Mouse (Mus musculus): Measurements from ENCODE around the gene Pus7. TPM values are rescaled to one million over a fixed set of nuclear protein-coding genes. Genes with fewer than 3 reads are reported as not detected.

The Pus7 gene
- total RNA-seq (2021): 10 to 100 TPM; 15.7 to 19.4 TPM
- long read RNA-seq, experiment 1, transcript Pus7-201 (16 exons, 3,407 nt): major isoform, 32 of 37 reads
- long read RNA-seq, experiment 1, partial matches to known transcripts: 2 of 37 reads
- long read RNA-seq, experiment 1, other reads (novel, unspliced or antisense): 3 of 37 reads
- long read RNA-seq, experiment 2, transcript Pus7-201 (16 exons, 3,407 nt): major isoform, 34 of 41 reads
- long read RNA-seq, experiment 2, partial matches to known transcripts: 2 of 41 reads
- long read RNA-seq, experiment 2, other reads (novel, unspliced or antisense): 5 of 41 reads

DNA sequence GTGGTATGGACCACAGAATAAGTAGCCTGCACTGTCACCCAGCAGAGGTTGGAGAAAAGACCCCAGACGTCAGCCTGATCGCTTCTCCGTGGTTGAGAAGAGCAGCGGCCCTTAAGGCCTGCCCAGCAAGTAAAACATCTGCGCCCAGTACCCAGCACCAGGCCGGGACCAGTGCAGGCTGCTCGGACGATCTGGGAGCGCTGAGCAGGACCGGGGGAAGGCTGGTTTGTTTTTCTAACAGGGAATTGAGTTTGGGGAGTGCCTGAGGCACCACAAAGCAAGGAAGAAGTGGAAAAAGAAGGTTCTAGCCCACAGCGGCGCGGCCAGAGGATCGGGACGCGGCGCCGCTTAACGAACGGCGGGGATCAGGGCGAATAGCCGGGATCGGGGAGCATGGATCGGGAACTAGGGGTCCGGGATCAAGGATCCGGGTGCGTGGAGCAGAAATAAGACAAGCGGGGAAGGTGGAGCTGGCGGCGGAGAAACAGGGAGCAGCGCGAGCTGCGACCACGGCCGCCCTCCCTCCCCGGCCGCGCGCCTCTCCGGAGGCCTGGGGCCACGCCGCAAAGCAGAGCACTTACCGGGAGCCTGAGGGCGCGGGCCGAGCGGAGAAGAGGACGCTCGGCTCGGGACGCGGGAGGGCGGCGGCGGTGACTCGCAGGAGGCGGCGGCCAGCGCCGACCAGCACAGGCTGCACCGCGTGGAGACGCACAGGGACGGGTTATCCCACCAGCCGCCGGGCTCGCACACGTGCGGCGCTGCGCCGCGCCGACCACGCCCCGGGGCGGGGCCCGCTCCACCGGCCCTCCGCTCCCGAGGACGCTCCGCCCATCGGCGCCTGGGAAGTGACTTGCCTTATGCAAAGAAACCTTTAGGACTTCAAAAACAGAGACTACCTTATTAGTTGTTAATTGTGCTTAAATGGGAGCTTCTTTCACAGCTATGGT lies at the start of gene Pus7:
Pus7 (minus strand) TSS at position 781 of the 947 bp plus-strand sequence.
- DNase-seq (ENCODE audit: low spot score in 2 of 2): peak; percentile 75 to 86

DNA sequence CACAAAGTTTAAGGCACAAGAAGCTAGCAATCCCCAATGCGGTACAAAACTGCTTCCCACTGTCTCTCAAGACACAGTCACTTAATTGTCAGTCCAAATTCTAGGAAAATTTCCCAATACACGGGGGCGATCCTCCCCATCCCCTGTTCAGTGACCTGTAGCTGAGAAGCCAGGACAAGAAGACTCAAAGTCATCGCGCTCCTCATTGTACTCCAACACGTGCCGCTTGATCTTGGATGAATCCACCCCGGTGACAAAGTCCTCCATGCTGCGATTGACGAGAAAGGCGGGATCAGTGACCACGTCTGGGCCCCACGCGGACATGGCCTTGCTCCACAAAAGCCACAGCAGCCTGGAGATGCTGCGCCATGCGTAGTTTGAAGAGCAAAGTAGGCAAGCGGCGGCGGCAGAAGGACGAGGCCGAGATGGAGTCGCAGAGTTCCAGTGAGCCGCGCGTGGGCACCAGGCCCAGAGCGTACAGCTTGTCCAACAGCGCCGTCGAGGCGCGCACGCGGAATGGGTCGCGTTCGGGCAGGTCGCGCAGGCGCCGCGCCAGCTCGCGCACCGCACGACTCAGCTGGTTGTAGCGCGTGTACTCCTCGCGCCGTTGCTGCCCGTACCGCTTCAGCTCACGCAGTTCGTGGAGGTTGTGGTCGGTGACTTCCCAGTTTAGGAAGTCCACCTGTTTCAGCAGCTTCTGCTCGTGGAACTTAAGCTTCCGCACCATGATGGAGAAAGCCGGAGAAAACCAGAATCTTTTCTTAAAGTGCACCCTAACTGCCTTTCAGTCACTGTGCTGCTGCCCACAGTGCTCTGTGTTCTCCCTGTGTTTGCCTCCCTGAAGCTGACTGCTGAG lies 47.6 kb upstream of the Pus7 start:
- DNase-seq (ENCODE audit: low spot score in 2 of 2): peak in 1 of 2 experiments; percentile 25

DNA sequence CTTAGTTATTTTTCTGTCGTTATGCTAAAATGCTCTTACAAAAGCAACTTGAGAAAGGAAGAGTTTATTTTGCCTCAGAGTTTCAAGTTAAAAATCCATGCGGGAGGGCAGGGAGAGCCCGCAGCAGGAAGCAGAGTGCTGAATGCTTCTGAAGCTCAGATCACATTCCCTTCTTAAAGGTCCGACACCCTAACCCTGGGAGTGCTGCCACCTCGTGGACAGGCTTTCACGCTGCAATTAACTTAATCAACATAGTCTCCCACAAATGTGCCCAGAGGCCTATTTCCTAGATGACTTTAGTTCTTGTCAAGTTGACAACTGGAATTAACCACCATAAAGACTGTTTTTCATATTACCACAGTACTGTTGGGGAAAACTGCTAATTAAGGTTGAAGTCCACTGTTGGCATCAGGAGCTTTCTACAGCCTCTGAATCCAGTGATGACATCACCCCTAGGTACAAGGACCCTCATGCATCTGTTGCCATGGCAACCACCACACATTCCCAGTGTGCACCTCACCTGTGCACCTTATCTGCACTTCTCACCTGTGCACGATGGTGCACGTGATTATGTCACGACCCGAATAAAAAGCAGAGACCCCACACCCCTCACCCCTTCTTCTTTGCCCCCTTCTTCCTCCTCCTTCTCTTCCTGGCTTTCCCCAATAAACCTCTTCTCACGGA lies 43.0 kb upstream of the Pus7 start:
- DNase-seq (ENCODE audit: low spot score in 2 of 2): peak; percentile 55 to 64

DNA sequence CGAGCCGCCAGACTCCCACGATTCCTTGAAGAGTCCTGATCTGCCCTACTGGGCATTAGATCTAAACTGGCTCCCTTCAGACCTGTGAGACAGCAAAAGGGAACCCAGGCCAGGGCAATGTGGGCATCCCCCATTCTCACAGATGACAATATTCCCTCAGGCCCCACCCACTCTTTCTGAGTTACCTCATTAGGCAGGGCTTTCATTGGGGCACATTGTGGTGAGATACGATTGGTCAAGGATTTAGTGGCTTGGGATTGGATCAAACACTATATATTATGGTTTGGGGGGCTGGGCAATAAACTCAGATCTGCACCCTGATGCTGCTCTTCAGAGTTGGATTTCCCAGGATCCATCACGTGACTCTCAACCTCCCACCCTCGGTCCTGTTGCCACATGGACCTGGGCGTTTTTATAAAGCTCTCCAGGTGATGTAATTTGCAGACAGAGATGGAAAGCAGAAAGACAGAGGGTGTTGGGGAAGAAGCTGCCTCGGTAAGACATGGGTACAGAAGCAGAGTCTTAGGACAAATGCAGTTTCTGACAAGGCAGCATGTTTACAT lies 40.7 kb upstream of the Pus7 start:
- no peak for DNase-seq (ENCODE audit: low spot score in 2 of 2)

DNA sequence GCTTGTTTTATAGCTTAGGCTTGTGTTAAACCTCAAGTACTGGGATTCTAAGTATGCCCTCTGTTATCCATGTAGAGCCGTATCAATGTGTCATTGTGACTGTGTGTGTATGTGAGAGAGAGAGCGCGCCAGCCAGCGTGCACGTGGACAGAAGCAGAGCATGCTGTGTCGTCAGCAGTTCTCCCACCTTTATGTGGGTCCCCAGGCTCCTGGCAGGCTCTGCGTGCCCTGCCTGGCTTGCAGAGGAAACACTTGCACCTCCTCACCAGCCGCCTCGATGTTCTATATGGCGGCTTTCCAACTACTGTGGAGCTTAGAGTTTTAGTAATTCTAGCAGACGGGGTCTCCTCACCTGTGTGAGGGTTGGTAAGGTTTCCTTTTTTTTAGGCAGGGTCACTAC lies 38.8 kb upstream of the Pus7 start:
- no peak for DNase-seq (ENCODE audit: low spot score in 2 of 2)

DNA sequence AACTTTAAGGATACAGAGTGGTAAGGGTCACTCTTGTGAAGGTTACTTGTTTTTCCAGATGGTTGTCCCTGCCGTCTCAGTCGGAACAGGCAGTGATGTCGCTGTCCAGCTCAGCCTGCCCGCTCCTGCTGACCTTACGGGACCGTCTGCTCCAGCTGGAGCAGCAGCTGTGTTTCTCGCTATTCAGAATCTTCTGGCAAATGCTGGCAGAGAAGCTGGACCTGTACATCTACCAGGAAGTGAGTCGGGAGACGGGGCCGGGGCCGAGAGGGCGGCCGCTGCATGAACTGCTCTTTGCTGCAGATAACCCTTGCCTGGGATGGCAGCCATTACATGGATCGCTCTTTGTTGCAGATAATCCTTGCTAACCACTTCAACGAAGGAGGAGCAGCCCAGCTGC lies 33.2 kb upstream of the Pus7 start:
- no peak for DNase-seq (ENCODE audit: low spot score in 2 of 2)

DNA sequence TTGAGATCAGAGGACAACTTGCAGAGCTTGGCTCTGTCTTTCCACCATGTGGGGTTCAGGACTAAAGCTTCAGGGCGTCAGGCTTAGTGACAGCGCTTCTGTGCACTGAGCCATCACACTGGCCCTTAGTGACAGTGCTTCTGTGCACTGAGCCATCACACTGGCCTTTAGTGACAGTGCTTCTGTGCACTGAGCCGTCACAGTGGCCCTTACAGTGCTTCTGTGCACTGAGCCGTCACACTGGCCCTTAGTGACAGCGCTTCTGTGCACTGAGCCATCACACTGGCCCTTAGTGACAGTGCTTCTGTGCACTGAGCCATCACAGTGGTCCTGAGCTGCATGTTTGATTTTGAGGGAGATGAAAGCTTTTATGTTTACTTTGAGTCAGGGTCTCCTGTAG lies 31.3 kb upstream of the Pus7 start:
- DNase-seq (ENCODE audit: low spot score in 2 of 2): no peak

DNA sequence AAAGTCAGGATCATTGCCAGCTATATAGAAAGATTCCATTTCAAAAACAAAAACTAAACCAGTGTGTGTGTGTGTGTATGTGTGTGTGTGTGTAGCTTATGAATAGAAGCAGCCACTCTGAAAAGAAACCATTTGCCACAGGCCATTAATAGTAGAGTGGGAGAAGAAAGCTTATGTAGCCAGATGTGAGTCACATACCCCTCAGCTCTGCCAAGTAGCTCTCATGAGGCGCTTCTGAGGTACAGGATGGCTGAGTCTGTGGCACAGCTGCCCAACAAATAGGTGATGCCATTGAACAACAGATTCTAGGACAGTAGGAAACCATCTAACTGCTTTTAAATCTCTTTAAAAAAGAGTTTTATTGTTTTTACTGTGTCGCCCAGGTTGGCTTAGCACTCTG lies 9.2 kb upstream of the Pus7 start:
- no peak for DNase-seq (ENCODE audit: low spot score in 2 of 2)

DNA sequence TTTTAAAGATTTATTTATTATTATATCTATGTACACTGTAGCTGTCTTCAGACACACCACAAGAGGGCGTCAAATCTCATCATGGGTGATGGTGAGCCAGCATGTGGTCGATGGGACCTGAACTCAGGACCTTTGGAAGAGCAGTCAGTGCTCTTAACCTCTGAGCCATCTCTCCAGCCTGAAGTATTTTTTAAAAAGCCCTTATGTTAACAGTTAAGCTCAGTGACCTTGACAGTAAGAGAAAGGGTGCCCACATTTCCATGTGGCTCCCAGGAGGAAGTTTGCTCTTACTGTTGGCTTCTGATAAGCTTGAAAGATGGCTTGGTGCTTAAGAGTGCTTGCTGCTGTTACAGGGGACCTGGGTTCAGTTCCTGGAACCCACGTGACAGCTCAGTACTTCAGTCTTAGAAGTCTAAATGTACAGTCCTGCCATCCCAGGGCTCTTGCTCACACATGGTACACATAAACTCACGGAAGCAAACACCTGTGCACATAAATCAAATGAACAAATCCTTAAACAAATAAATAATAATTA lies 5.6 kb upstream of the Pus7 start:
- no peak for DNase-seq (ENCODE audit: low spot score in 2 of 2)

DNA sequence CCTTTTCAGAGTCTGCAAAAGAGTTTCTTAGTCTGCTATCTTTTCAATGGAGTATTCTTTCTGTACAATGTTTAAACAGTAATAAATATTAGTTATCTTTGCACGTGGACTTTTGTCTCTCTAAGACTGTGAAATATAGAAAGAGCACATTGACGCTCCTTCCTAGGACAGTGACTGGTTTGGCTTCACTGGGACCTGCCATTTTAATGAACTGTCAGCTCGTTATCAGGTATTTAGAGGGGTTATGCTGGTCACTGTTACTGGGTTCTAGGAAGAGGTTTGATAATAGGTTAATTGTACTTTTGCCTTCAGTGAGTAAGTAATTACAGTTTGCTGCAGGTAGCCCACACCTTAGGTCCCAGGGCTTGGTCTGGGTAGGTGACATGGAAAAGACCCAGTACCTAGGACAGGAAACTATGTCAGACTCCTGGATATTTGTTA lies 4.9 kb upstream of the Pus7 start:
- DNase-seq (ENCODE audit: low spot score in 2 of 2): no peak

DNA sequence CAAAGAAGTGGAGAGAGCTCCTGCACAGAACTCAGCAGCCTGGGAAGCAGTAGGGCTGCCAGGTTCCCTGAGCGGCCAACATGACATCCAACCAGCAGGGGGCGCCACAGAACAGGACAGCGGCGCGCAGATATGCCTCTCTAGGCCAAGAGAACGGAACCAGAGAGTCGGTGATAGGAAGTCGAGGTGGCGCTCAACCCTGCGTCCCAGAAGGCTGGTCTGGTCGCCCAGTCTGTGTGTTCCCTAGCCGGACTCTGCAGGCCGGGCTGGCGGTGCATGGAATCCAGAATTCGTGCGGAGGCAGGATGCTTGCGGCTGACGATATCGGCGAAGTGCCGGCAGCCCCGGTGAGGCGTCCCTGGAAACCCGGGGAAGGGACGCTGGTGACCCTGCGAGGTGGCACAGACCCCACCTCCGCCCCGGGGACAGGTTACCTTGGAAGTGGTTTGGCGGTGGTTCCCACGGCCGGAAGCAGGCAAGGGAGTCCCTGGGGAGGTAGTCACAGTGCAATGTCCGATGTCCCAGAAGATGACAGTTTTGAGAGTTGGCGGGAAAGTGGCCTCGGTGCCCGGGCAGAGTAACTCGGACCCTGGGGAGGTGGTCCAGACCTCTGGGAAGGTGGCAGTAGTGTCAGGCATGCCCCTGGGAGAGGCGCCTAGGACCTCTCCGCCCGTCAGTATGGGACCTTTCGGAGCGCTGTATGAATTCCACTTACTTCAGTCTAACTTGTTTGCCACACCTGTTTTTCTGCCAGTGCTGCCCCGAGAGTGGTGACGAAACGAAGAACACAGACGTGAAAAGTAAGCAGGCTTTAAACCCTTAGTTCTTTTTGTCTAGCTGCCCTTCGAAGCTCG lies 4.3 kb upstream of the Pus7 start, which contains the start of gene Rint1:
Rint1 (plus strand) TSS at position 176 of the 854 bp plus-strand sequence.
- peak; percentile 94 to 96 for DNase-seq (ENCODE audit: low spot score in 2 of 2)

DNA sequence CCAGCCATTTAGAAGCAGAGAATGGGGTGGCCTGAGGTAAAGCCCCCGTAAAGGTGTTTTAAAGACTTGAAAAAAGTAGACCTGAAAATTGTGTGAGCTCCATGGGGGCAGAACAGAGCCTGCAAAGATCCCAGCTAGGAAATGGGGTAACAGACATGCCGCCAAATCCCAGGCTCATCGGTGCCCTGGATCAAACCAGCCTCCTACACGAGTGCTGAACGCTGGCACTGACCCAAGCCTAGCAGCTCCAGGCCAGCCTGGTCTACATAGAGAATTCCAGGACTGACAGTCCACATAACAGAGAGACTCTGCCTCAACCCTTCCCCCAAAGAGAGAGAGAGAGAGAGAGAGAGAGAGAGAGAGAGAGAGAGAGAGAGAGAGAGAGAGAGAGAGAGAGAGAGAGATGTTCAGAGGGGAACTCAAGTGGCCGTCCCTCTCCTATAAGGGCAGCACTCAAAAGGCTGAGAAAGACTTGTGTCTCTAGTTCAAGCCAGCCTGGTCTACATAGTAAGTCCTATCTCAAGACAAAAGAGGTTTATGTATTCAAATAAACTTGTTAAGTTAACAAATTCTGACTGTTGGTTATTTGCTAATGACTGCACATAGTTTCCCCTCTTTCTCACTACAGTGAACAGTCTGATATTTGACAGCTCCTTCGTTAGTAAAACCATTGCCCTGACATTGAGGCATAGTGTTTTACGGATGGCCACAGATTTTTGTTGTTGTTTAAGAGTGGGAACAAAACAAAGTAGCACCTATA lies 1.3 kb downstream of the Pus7 start:
- DNase-seq (ENCODE audit: low spot score in 2 of 2): no peak

DNA sequence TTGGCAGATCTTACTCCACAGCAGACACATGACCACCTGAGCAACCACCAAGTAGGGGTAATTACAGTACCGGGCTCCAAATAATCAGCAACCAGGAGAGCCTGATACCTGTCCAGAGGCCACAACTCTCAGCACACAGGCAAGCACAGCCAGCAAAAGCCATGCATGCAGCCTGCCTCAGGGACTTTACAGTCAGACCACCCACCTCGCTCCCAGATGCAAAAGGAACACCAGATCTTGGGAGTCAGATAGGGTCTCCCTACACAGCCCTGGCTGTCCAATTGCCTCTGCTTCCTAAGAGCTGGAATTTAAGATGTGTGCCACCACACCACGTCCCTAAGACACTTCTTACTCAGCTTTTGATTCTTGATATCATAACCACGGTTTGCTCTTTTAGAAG lies 2.3 kb downstream of the Pus7 start:
- DNase-seq (ENCODE audit: low spot score in 2 of 2): no peak

DNA sequence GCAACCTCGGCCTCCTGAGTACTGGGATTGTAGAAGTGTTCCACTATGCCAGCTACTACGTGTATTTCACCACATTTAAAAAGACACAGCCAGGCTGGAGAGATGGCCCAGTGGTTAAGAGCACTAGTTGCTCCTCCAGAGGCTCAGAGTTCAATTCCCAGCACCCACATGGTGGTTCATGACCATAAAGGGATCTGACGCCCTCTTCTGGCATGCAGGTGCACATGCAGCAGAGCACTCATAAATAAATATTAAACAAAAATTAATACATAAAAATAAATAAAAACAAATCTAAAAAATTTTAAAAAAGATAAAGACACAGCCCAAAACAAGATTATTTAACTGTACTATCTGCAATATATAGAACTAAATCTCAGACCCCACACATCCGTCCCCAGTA lies 3.0 kb downstream of the Pus7 start:
- no peak for DNase-seq (ENCODE audit: low spot score in 2 of 2)

DNA sequence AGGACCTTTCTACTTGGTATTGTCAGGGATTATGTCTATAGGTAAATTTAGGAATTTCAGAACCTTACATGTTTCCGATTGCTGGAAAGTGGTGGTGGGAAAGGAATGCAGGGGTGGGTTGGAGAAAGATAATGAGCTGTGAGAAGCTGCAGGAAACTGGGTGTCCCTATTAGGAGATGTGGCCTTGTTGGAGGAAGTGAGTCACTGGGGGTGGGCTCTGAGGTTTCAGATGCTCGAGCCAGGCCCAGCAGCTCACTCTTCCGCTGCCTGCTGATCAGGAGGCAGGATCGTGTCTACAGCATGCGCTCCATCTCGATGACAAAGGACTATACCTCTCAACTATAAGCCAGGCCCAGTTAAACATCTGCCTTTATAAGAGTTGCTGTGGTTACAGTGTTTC lies 9.3 kb downstream of the Pus7 start:
- DNase-seq (ENCODE audit: low spot score in 2 of 2): no peak

DNA sequence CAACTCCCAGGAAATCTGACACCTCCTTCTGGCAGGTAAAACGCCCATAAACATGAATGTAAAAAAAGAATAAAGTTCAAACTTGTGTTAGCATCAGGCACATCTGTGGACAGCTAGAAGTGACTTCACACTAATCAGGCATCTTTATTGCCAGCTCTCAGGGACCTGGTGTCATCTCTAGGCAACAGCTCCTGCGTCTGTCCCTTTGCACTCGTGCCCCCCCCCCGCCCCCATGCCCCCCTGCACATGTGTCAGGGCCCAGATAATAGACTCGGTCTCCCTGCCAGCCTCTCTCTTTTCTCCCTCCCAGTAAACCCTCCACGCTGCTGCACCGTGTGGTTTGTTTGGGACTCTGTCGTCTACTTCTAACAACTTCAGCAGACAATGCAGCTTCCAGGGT lies 12.4 kb downstream of the Pus7 start:
- no peak for DNase-seq (ENCODE audit: low spot score in 2 of 2)

DNA sequence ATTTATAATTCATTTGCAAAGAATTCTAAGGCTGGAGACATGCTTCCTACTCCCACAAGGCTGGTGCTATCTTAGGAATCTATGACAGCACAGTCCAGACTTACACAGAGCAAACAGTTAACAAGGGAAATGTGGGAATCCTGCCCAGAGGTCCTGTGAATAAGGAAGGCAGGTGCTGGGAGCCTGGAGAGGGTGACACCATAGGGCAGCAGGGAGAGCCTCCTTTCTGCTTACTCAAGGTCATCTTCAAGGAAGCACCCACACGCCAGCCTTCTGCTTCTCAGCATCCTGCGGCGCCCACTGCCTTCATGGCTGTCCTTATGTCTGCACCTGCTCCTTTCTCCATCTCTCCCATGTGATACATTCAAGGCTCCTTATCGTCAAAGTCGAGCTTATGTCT lies 19.0 kb downstream of the Pus7 start:
- no peak for DNase-seq (ENCODE audit: low spot score in 2 of 2)

DNA sequence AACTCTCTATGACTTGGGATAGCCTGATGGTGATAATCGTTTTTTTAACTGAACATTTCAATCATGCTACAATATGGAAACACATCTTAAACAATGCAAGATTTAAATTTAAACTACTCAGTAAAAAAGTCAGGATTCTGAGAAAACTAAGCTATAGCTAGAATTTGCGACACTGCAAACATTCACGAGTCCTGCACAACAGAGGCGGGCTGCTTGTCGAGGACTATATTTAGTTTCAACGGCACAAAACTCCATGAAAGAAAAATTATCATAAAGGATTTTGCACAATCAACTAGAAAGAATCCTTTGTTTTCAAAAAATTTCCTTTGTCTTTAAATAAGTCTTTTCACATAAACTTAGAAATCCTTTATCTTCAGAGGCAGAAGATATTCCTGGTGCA lies 21.0 kb downstream of the Pus7 start:
- no peak for DNase-seq (ENCODE audit: low spot score in 2 of 2)
